Mouse (Mus musculus): Measurements from ENCODE around the gene Zpr1. TPM values are rescaled to one million over a fixed set of nuclear protein-coding genes. Genes with fewer than 3 reads are reported as not detected.

Zpr1 gene
- total RNA-seq (2015; ENCODE audit: low replicate concordance): 12.3 and 14.6 TPM in 2 replicates
- 3.9 and 18.1 TPM in 2 replicates for total RNA-seq (2017; ENCODE audit: low replicate concordance)

- peak; percentile 83 for ATAC-seq (replicated peaks; ENCODE audit: low FRiP score, poor library complexity, severe bottlenecking)
Observed at GRCm38 (mm10) chr9:46272677-46273454, at the start of gene Zpr1. Gene Zpr1, plus strand, starts transcription at chr9:46273064.

GRCm38 (mm10) chr9:46223090-46223489 is 49.8 kb upstream of the Zpr1 start:
- no peak for ATAC-seq (replicated peaks; ENCODE audit: low FRiP score, poor library complexity, severe bottlenecking)

- no peak for ATAC-seq (replicated peaks; ENCODE audit: low FRiP score, poor library complexity, severe bottlenecking)
Observed at GRCm38 (mm10) chr9:46224101-46224500, 48.8 kb upstream of the Zpr1 start.

GRCm38 (mm10) chr9:46224945-46225660 is 47.8 kb upstream of the Zpr1 start:
- ATAC-seq (replicated peaks; ENCODE audit: low FRiP score, poor library complexity, severe bottlenecking): no peak

- no peak for ATAC-seq (replicated peaks; ENCODE audit: low FRiP score, poor library complexity, severe bottlenecking)
Observed at GRCm38 (mm10) chr9:46227064-46227614, 45.7 kb upstream of the Zpr1 start.

GRCm38 (mm10) chr9:46228491-46228890 is 44.4 kb upstream of the Zpr1 start, which contains the start of gene Apoa1:
Gene Apoa1, plus strand, starts transcription at chr9:46228580.
- ATAC-seq (replicated peaks; ENCODE audit: low FRiP score, poor library complexity, severe bottlenecking): no peak

- no peak for ATAC-seq (replicated peaks; ENCODE audit: low FRiP score, poor library complexity, severe bottlenecking)
Observed at GRCm38 (mm10) chr9:46229573-46230449, 43.1 kb upstream of the Zpr1 start.

- ATAC-seq (replicated peaks; ENCODE audit: low FRiP score, poor library complexity, severe bottlenecking): no peak
Observed at GRCm38 (mm10) chr9:46230450-46230975, 42.4 kb upstream of the Zpr1 start.

- no peak for ATAC-seq (replicated peaks; ENCODE audit: low FRiP score, poor library complexity, severe bottlenecking)
Observed at GRCm38 (mm10) chr9:46235196-46235595, 37.7 kb upstream of the Zpr1 start.

- ATAC-seq (replicated peaks; ENCODE audit: low FRiP score, poor library complexity, severe bottlenecking): no peak
Observed at GRCm38 (mm10) chr9:46235596-46235648, 37.4 kb upstream of the Zpr1 start, which contains the start of gene Apoc3. Gene Apoc3, minus strand, starts transcription at chr9:46235636.

GRCm38 (mm10) chr9:46235649-46236048 is 37.2 kb upstream of the Zpr1 start:
- ATAC-seq (replicated peaks; ENCODE audit: low FRiP score, poor library complexity, severe bottlenecking): no peak

- no peak for ATAC-seq (replicated peaks; ENCODE audit: low FRiP score, poor library complexity, severe bottlenecking)
Observed at GRCm38 (mm10) chr9:46238850-46239249, 34.0 kb upstream of the Zpr1 start.

- no peak for ATAC-seq (replicated peaks; ENCODE audit: low FRiP score, poor library complexity, severe bottlenecking)
Observed at GRCm38 (mm10) chr9:46240526-46241153, 32.2 kb upstream of the Zpr1 start, which contains the start of gene Apoa4. Gene Apoa4, plus strand, starts transcription at chr9:46240696.

- no peak for ATAC-seq (replicated peaks; ENCODE audit: low FRiP score, poor library complexity, severe bottlenecking)
Observed at GRCm38 (mm10) chr9:46241818-46242217, 31.0 kb upstream of the Zpr1 start.

GRCm38 (mm10) chr9:46243122-46243521 is 29.7 kb upstream of the Zpr1 start:
- no peak for ATAC-seq (replicated peaks; ENCODE audit: low FRiP score, poor library complexity, severe bottlenecking)

- ATAC-seq (replicated peaks; ENCODE audit: low FRiP score, poor library complexity, severe bottlenecking): no peak
Observed at GRCm38 (mm10) chr9:46243584-46243983, 29.3 kb upstream of the Zpr1 start.

GRCm38 (mm10) chr9:46246752-46247324 is 26.0 kb upstream of the Zpr1 start:
- ATAC-seq (replicated peaks; ENCODE audit: low FRiP score, poor library complexity, severe bottlenecking): no peak

GRCm38 (mm10) chr9:46256177-46256576 is 16.7 kb upstream of the Zpr1 start:
- no peak for ATAC-seq (replicated peaks; ENCODE audit: low FRiP score, poor library complexity, severe bottlenecking)

GRCm38 (mm10) chr9:46256658-46257385 is 16.0 kb upstream of the Zpr1 start:
- ATAC-seq (replicated peaks; ENCODE audit: low FRiP score, poor library complexity, severe bottlenecking): no peak

Data from erythroblast, adult 5-6 weeks (primary cell).